Mouse (Mus musculus): ENCODE data around the gene Plcxd2.

The Plcxd2 gene

DNA sequence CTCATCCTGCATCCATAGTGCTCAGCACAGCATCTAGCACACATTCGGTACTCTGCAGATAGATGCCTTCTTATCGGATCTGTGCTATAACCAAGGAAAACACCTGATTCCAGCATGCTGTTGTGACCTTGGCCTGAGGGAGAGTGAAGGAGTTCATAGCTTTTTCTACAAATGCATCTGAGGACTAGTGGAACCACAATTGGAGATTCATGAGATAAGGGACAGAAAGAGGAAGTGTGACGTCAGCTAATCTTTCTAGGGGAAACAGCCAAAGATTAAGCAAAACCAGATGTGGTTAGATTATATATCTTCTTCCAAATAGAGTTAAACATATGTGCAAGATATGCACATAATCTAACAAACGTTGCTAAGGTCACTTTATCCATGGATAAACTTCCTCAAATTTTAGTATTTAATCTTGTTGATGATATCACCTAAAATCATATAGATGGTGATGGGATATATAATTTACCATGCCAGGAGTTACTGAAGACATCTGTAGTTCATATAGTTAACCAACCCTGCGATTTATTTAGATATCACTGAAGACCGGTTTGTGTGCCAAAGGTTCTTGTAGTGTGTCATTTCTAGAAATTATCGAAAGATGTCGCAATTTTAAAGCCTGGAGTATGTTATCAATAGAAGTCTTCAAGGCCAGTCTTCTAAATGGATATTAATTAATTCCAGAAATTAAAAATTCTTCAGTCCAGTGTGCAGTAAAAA lies 67.7 kb downstream of the Plcxd2 start:
- no peak for DNase-seq (ENCODE audit: inconsistent age in 2 of 2, low spot score in 1 of 2)

DNA sequence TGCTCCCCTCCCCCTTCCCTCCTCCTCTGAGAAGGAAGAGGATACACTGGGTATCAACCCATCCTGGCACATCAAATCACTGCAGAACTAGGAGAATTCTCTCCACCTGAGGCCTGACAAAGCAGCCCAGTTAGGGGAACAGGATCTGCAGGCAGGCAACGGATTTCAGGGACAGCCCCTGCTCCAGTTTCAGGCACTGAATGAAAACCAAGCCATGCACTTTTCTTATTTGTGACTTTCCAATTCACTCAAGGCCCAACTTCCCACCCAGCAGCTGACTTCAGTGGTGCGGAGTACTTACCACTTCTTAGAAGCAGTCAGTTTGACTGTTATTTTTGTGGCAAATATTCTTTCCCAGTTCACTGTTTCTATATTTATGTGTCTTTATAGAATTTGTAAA lies 69.3 kb downstream of the Plcxd2 start:
- no peak for DNase-seq (ENCODE audit: inconsistent age in 2 of 2, low spot score in 1 of 2)

GRCm38 (mm10) chr16:45939436-45939835 lies 70.6 kb downstream of the Plcxd2 start:
- DNase-seq (ENCODE audit: inconsistent age in 2 of 2, low spot score in 1 of 2) = no peak

DNA sequence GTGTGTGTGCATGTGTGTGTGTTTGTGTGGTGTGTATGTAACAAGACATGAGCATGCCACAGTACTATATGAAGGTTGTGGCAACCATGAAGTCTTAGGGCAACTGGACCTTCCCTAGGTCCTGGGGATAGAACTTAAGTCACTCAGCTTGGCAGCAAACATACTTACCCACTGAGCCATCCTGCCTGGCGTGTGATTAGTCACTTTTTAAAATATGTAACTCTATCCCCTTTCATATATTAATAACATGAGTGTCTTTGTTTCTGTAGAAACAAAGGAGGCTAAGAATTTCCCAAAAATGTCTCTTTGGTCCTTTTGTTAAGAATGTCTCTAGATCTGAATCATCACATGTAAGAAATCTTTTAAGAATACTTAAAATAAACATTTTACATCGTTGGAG lies 72.6 kb downstream of the Plcxd2 start:
- DNase-seq (ENCODE audit: inconsistent age in 2 of 2, low spot score in 1 of 2) = no peak

DNA sequence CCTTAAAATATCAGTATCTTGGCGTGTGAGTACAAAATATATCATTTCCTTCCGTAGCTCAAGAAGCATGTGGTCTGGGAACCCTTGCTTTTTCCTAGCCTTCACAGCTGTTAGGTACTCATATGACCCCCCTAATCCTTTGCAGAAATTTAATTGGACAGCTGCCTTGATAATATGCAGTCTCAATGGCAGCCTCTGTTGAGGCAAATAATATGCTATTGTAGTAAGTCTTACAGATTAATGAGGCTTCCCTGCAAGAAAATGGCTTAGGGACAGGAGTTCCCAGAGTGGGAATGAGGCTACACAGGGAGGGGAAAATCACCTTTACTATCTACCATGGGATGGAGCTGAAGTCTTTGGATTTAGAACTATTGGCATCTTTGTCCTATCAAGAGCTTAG lies 73.5 kb downstream of the Plcxd2 start:
- DNase-seq (ENCODE audit: inconsistent age in 2 of 2, low spot score in 1 of 2) = no peak

- no peak for DNase-seq (ENCODE audit: inconsistent age in 2 of 2, low spot score in 1 of 2)
Measured at GRCm38 (mm10) chr16:45935956-45936483, 74.0 kb downstream of the Plcxd2 start.

GRCm38 (mm10) chr16:45934721-45935407 lies 75.2 kb downstream of the Plcxd2 start:
- no peak for DNase-seq (ENCODE audit: inconsistent age in 2 of 2, low spot score in 1 of 2)

GRCm38 (mm10) chr16:45930308-45930707 lies 79.7 kb downstream of the Plcxd2 start:
- DNase-seq (ENCODE audit: inconsistent age in 2 of 2, low spot score in 1 of 2) = peak in 1 of 2 experiments; percentile 33

- DNase-seq (ENCODE audit: inconsistent age in 2 of 2, low spot score in 1 of 2) = no peak
Measured at GRCm38 (mm10) chr16:45928090-45928489, 81.9 kb downstream of the Plcxd2 start.

DNA sequence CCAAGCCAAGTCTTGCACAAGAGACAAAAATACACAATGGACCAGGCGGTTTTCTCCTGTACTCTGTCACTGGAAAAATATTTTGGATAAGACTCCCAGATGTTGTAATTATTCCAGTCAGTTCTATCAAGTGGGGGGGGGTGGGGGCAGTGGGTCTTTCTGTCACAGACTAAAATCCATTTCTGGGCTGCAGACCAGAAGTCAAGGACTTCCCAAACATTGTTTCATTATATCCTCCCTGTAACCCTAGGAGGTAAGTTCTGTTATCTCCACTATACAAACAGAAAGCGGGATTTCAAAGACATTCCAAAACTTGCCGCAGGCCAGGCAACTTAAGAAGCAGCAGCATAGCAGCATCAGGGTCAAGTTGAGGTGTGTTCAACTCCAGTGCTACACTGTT lies 82.4 kb downstream of the Plcxd2 start:
- no peak for DNase-seq (ENCODE audit: inconsistent age in 2 of 2, low spot score in 1 of 2)

- no peak for DNase-seq (ENCODE audit: inconsistent age in 2 of 2, low spot score in 1 of 2)
Measured at GRCm38 (mm10) chr16:45926875-45927274, 83.1 kb downstream of the Plcxd2 start.

DNA sequence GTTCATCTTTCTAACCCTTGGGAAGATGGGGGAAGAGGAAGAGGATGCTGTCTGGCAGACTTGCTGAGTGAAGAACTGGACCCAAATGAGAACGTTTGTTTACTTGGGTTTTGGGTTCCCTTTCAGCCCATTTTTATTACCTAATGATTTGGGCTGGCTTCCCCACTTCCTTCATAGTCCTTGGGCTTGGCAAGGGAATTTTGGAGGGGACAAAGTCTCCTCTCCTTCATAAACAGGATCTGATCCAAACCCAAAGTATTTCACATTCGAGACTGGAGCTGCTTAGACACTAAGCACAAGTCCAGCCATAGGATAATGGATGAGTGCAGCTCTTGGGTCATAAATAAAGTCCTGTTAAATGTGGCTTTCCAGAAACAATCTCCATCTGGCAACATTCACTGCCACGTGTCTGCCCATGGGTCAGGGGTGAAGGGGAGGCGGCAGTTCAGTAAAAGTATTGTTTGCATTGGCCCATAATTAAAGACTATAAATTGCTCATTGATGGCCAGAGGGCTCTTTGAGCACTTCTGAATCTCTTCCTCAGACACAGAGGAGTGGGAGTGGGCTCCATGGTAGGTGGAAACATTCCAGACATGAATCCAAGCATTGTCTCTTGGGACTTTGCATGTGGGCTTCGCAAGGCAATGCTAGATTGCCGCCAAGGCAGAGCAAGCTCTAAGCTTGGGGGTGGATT lies 86.1 kb downstream of the Plcxd2 start:
- no peak for DNase-seq (ENCODE audit: inconsistent age in 2 of 2, low spot score in 1 of 2)

DNA sequence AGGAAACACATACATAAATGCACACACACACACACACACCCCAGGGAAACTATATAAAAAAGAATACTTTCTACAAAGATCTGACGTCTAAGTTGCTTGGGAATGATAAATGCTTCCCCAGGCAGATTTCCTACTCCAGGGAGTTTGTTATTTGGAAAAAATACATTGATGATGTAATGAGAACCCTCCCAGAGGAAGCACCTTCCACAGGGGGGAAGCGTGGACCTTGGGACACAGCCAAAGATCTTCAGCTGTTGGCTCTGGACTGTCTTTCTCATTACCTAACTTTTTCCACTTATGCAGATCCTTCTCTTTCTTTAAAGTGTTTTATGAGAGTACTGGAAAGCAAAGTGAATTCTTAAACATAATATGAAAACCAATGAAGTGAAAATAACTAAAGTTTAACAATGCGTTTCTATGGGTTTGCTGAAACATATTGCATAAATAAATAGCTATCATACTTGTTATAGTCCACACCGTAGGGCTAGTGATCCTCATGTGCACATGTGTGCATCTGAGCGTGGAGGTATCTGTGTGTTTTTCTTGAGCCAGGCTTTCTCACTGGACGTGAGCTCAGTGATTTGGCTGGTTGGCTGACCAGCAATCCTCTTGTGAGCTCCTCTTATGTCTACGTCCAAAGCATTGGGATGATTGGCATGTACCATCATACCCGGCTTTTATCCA lies 87.3 kb downstream of the Plcxd2 start:
- peak in 1 of 2 experiments; percentile 61 for DNase-seq (ENCODE audit: inconsistent age in 2 of 2, low spot score in 1 of 2)

- no peak for DNase-seq (ENCODE audit: inconsistent age in 2 of 2, low spot score in 1 of 2)
Measured at GRCm38 (mm10) chr16:45919572-45919971, 90.4 kb downstream of the Plcxd2 start.
